Mouse (Mus musculus): ENCODE results near the gene Ccdc153. TPM values are rescaled to one million over a fixed set of nuclear protein-coding genes. Genes with fewer than 3 reads are reported as not detected.

The Ccdc153 gene
- polyA plus RNA-seq, 1 experiment from 2014 or later: not detected

- Histone ChIP-seq H3K27ac (replicated peaks) (no peak overlapping the region), H3K4me1 (replicated peaks) (no peaks in the 10 kb centered on the region; the same call in 1 of the 2 replicates), H3K4me3 (replicated peaks) (no peak overlapping the region), H3K36me3 (replicated peaks) (no peaks in the 10 kb centered on the region), H3K4me2 (no peak overlapping the region), H3K27me3 (0 out of 2 replicates have a peak, but pooled peaks cover 6% of the 10 kb centered on the region), H3K9ac (no peak overlapping the region), H3K9me3 (replicated peaks) (no peaks in the 10 kb centered on the region)
- 56% methylated on average over 5 of the region's 5 CpGs for WGBS (ENCODE audit: insufficient replicate concordance)
- ATAC-seq (ENCODE audit: insufficient read depth): no peak
These were observed 435 bp downstream of the Ccdc153 start for GRCm38 (mm10) chr9:44240911-44241310.

- ATAC-seq (ENCODE audit: insufficient read depth): no peak
- WGBS (ENCODE audit: insufficient replicate concordance): 35% methylated on average over 9 of the region's 9 CpGs
- Histone ChIP-seq H3K4me2 (no peak overlapping the region), H3K4me1 (replicated peaks) (no peaks in the 10 kb centered on the region; the same call in 1 of the 2 replicates), H3K27ac (replicated peaks) (no peak overlapping the region), H3K36me3 (replicated peaks) (no peaks in the 10 kb centered on the region), H3K9ac (no peak overlapping the region), H3K9me3 (replicated peaks) (no peaks in the 10 kb centered on the region), H3K27me3 (0 out of 2 replicates have a peak, but pooled peaks cover 6% of the 10 kb centered on the region), H3K4me3 (replicated peaks) (no peak overlapping the region)
These were observed 942 bp downstream of the Ccdc153 start for GRCm38 (mm10) chr9:44241418-44241817.

- H3K9me3 ChIP-seq (replicated peaks): no peaks in the 10 kb centered on the region
- WGBS (ENCODE audit: insufficient replicate concordance): 44% methylated on average over 2 of the region's 2 CpGs
These were observed 3.1 kb downstream of the Ccdc153 start for GRCm38 (mm10) chr9:44243621-44244020.

GRCm38 (mm10) chr9:44247907-44248306 lies 7.4 kb downstream of the Ccdc153 start:
- Histone ChIP-seq H3K36me3 (replicated peaks) (no peaks in the 10 kb centered on the region), H3K27me3 (peaks cover 20% of the 10 kb centered on the region), H3K27ac (replicated peaks) (no peak overlapping the region), H3K4me3 (replicated peaks) (no peak overlapping the region), H3K4me1 (replicated peaks) (peaks cover 19% of the 10 kb centered on the region), H3K9me3 (replicated peaks) (no peaks in the 10 kb centered on the region), H3K9ac (no peak overlapping the region), H3K4me2 (no peak overlapping the region)
- ATAC-seq (ENCODE audit: insufficient read depth): no peak
- WGBS (ENCODE audit: insufficient replicate concordance): 42% methylated on average over 6 of the region's 6 CpGs

More at GRCm38 (mm10) chr9:44243621-44244020, 3.1 kb downstream of the Ccdc153 start:
- peaks cover 11% of the 10 kb centered on the region; the same call in 1 of the 2 replicates for H3K27me3 ChIP-seq
- H3K9ac ChIP-seq: no peak overlapping the region
- no peak overlapping the region for H3K4me3 ChIP-seq (replicated peaks)
- H3K4me2 ChIP-seq: no peak overlapping the region
- H3K36me3 ChIP-seq (replicated peaks): no peaks in the 10 kb centered on the region
- H3K27ac ChIP-seq (replicated peaks): no peak overlapping the region
- no peaks in the 10 kb centered on the region for H3K4me1 ChIP-seq (replicated peaks)
- no peak for ATAC-seq (ENCODE audit: insufficient read depth)

- no peak overlapping the region for H3K4me3 ChIP-seq (replicated peaks)
- no peak overlapping the region for H3K27ac ChIP-seq (replicated peaks)
- H3K36me3 ChIP-seq (replicated peaks): no peaks in the 10 kb centered on the region
- peak; percentile 67 for ATAC-seq (ENCODE audit: insufficient read depth)
- no peak overlapping the region for H3K9ac ChIP-seq
- H3K27me3 ChIP-seq: peaks cover 25% of the 10 kb centered on the region
- peak overlapping the region; percentile 39; the same call in 1 of the 2 replicates for H3K4me2 ChIP-seq
- H3K9me3 ChIP-seq (replicated peaks): no peaks in the 10 kb centered on the region
- 39% methylated on average over 26 of the region's 26 CpGs for WGBS (ENCODE audit: insufficient replicate concordance)
- peaks cover 20% of the 10 kb centered on the region for H3K4me1 ChIP-seq (replicated peaks)
These were observed 9.0 kb downstream of the Ccdc153 start for GRCm38 (mm10) chr9:44249181-44250146.

- no peak overlapping the region for H3K9ac ChIP-seq
- H3K27me3 ChIP-seq: peaks cover 25% of the 10 kb centered on the region
- H3K4me1 ChIP-seq (replicated peaks): peaks cover 28% of the 10 kb centered on the region
- no peaks in the 10 kb centered on the region for H3K9me3 ChIP-seq (replicated peaks)
- no peaks in the 10 kb centered on the region for H3K36me3 ChIP-seq (replicated peaks)
- no peak overlapping the region for H3K4me3 ChIP-seq (replicated peaks)
- H3K27ac ChIP-seq (replicated peaks): no peak overlapping the region
- WGBS (ENCODE audit: insufficient replicate concordance): 33% methylated on average over 4 of the region's 4 CpGs
- ATAC-seq (ENCODE audit: insufficient read depth): no peak
- H3K4me2 ChIP-seq: no peak overlapping the region
These were observed 10.0 kb downstream of the Ccdc153 start for GRCm38 (mm10) chr9:44250445-44250844.

GRCm38 (mm10) chr9:44251314-44251713 lies 10.8 kb downstream of the Ccdc153 start, which contains the start of gene Pdzd3:
Gene Pdzd3, minus strand, starts transcription at chr9:44251471.
- 74% methylated on average over 10 of the region's 10 CpGs for WGBS (ENCODE audit: insufficient replicate concordance)
- no peaks in the 10 kb centered on the region for H3K36me3 ChIP-seq (replicated peaks)
- no peak within 1 kb of the TSS for H3K9ac ChIP-seq
- peaks cover 32% of the 10 kb centered on the region for H3K4me1 ChIP-seq (replicated peaks)
- H3K27me3 ChIP-seq: peaks cover 25% of the 10 kb centered on the region
- H3K4me2 ChIP-seq: no peak within 1 kb of the TSS
- H3K27ac ChIP-seq (replicated peaks): no peak within 1 kb of the TSS
- no peaks in the 10 kb centered on the region for H3K9me3 ChIP-seq (replicated peaks)
- H3K4me3 ChIP-seq (replicated peaks): no peak within 1 kb of the TSS
- no peak for ATAC-seq (ENCODE audit: insufficient read depth)

GRCm38 (mm10) chr9:44253441-44253840 lies 13.0 kb downstream of the Ccdc153 start:
- H3K4me1 ChIP-seq (replicated peaks): peaks cover 35% of the 10 kb centered on the region
- H3K9ac ChIP-seq: no peak overlapping the region
- H3K4me3 ChIP-seq (replicated peaks): no peak overlapping the region
- H3K4me2 ChIP-seq: no peak overlapping the region
- no peak overlapping the region for H3K27ac ChIP-seq (replicated peaks)
- WGBS (ENCODE audit: insufficient replicate concordance): 79% methylated on average over 6 of the region's 6 CpGs
- H3K27me3 ChIP-seq: peaks cover 22% of the 10 kb centered on the region
- no peaks in the 10 kb centered on the region for H3K36me3 ChIP-seq (replicated peaks)
- no peak for ATAC-seq (ENCODE audit: insufficient read depth)
- no peaks in the 10 kb centered on the region for H3K9me3 ChIP-seq (replicated peaks)

- Histone ChIP-seq H3K4me1 (replicated peaks) (peaks cover 32% of the 10 kb centered on the region), H3K4me3 (replicated peaks) (no peak overlapping the region), H3K4me2 (no peak overlapping the region), H3K9me3 (replicated peaks) (no peaks in the 10 kb centered on the region), H3K9ac (no peak overlapping the region), H3K36me3 (replicated peaks) (no peaks in the 10 kb centered on the region), H3K27me3 (peaks cover 12% of the 10 kb centered on the region; the same call in 1 of the 2 replicates), H3K27ac (replicated peaks) (no peak overlapping the region)
- WGBS (ENCODE audit: insufficient replicate concordance): 48% methylated on average over 5 of the region's 5 CpGs
- no peak for ATAC-seq (ENCODE audit: insufficient read depth)
These were observed 14.1 kb downstream of the Ccdc153 start for GRCm38 (mm10) chr9:44254508-44255135.

GRCm38 (mm10) chr9:44255136-44255521 lies 14.7 kb downstream of the Ccdc153 start:
- Histone ChIP-seq H3K9me3 (replicated peaks) (no peaks in the 10 kb centered on the region), H3K27me3 (peaks cover 7% of the 10 kb centered on the region; the same call in 1 of the 2 replicates), H3K4me3 (replicated peaks) (no peak overlapping the region), H3K9ac (no peak overlapping the region), H3K27ac (replicated peaks) (peak overlapping the region; percentile 38; the same call in 1 of the 2 replicates), H3K4me1 (replicated peaks) (peaks cover 26% of the 10 kb centered on the region), H3K4me2 (no peak overlapping the region), H3K36me3 (replicated peaks) (no peaks in the 10 kb centered on the region)
- ATAC-seq (ENCODE audit: insufficient read depth): no peak
- WGBS (ENCODE audit: insufficient replicate concordance): 66% methylated on average over 6 of the region's 6 CpGs

GRCm38 (mm10) chr9:44256213-44256612 lies 15.7 kb downstream of the Ccdc153 start:
- Histone ChIP-seq H3K4me3 (replicated peaks) (no peak overlapping the region), H3K9ac (no peak overlapping the region), H3K27me3 (peaks cover 4% of the 10 kb centered on the region; the same call in 1 of the 2 replicates), H3K27ac (replicated peaks) (peak overlapping the region; percentile 38; the same call in 1 of the 2 replicates), H3K9me3 (replicated peaks) (no peaks in the 10 kb centered on the region), H3K4me1 (replicated peaks) (peaks cover 20% of the 10 kb centered on the region; the same call in 1 of the 2 replicates), H3K4me2 (no peak overlapping the region), H3K36me3 (replicated peaks) (no peaks in the 10 kb centered on the region)
- WGBS (ENCODE audit: insufficient replicate concordance): 74% methylated on average over 8 of the region's 8 CpGs
- ATAC-seq (ENCODE audit: insufficient read depth): no peak

Measured in liver, embryonic 15.5 days (tissue).